Mouse (Mus musculus): ENCODE data around the gene D930007J09Rik. TPM values are rescaled to one million over a fixed set of nuclear protein-coding genes. Genes with fewer than 3 reads are reported as not detected.
A peak's percentile ranks its signal among the peaks of the same experiment; 100 is the strongest.

D930007J09Rik gene
- polyA plus RNA-seq, 1 experiment: not detected

- 86% methylated on average over 6 of the region's 6 CpGs for WGBS
- TF ChIP-seq CTCF (IDR thresholded peaks at IDR 0.05; ENCODE audit: insufficient read depth, low read length) (no peak), POLR2A (IDR thresholded peaks at IDR 0.05; ENCODE audit: borderline replicate concordance, extremely low read depth, low read depth, low read length) (no peak)
- Histone ChIP-seq H3K4me3 (replicated peaks; ENCODE audit: extremely low read depth, low read depth, low read length) (no peak overlapping the region), H3K4me1 (ENCODE audit: control insufficient read depth, insufficient read depth, low read length) (no peaks in the 10 kb centered on the region)
- no peak for DNase-seq
Observed at GRCm38 (mm10) chr13:32823126-32823525, 20.5 kb upstream of the D930007J09Rik start.

DNA sequence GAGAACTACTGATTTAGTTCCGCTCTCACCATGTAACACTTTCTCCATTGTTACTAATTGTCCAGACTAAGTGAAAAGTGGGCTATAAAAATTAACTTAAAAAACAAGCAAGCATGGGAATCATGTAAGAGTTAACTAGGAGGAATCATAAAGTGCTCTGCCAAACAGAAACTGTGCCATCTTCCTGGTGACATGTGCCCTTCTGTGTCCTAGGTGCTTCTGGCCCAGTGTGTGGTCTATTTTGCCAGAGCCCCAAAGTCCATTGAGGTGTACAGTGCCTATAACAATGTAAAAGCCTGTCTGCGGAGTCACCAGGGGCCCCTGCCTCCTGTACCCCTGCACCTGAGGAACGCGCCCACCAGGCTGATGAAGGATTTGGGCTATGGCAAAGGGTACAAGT, 19.0 kb upstream of the D930007J09Rik start:
- over 99% methylated on average over 4 of the region's 4 CpGs for WGBS
- no peak overlapping the region for H3K4me3 ChIP-seq (replicated peaks; ENCODE audit: extremely low read depth, low read depth, low read length)
- no peaks in the 10 kb centered on the region for H3K4me1 ChIP-seq (ENCODE audit: control insufficient read depth, insufficient read depth, low read length)
- DNase-seq: no peak
- TF ChIP-seq POLR2A (IDR thresholded peaks at IDR 0.05; ENCODE audit: borderline replicate concordance, extremely low read depth, low read depth, low read length): no peak
- no peak for TF ChIP-seq CTCF (IDR thresholded peaks at IDR 0.05; ENCODE audit: insufficient read depth, low read length)

- TF ChIP-seq CTCF (IDR thresholded peaks at IDR 0.05; ENCODE audit: insufficient read depth, low read length) (no peak), POLR2A (IDR thresholded peaks at IDR 0.05; ENCODE audit: borderline replicate concordance, extremely low read depth, low read depth, low read length) (no peak)
- no peak overlapping the region for H3K4me3 ChIP-seq (replicated peaks; ENCODE audit: extremely low read depth, low read depth, low read length)
- H3K4me1 ChIP-seq (ENCODE audit: control insufficient read depth, insufficient read depth, low read length): no peaks in the 10 kb centered on the region
- 92% methylated on average over 5 of the region's 5 CpGs for WGBS
- DNase-seq: no peak
Observed at GRCm38 (mm10) chr13:32819926-32820325, 17.3 kb upstream of the D930007J09Rik start.

GRCm38 (mm10) chr13:32819241-32819640, 16.6 kb upstream of the D930007J09Rik start:
- WGBS: 96% methylated on average over 3 of the region's 3 CpGs
- TF ChIP-seq CTCF (IDR thresholded peaks at IDR 0.05; ENCODE audit: insufficient read depth, low read length): no peak
- TF ChIP-seq POLR2A (IDR thresholded peaks at IDR 0.05; ENCODE audit: borderline replicate concordance, extremely low read depth, low read depth, low read length): no peak
- no peak overlapping the region for H3K4me3 ChIP-seq (replicated peaks; ENCODE audit: extremely low read depth, low read depth, low read length)
- H3K4me1 ChIP-seq (ENCODE audit: control insufficient read depth, insufficient read depth, low read length): no peaks in the 10 kb centered on the region
- no peak for DNase-seq

GRCm38 (mm10) chr13:32807624-32808023, 5.0 kb upstream of the D930007J09Rik start:
- no peaks in the 10 kb centered on the region; the same call in 1 of the 2 replicates for H3K4me1 ChIP-seq (ENCODE audit: control insufficient read depth, insufficient read depth, low read length)
- 82% methylated on average over 3 of the region's 3 CpGs for WGBS

DNA sequence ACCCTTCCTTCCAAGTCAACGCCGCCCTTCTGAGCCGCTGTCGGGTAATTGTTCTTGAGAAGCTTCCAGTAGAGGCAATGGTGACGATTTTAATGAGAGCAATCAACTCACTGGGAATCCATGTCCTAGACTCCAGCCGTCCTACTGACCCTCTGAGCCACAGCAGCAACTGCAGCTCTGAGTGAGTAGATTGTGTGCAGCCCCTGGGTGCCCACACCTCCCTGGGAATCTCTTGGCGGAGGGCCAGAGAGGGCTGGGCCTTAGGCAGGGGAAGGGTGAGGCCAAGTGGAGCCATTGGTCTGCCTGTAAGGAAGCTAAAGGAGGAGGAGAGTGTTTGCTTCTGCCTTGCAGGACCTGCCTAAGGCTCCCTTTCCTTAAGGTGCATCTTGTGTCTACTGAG, 4.2 kb upstream of the D930007J09Rik start:
- TF ChIP-seq POLR2A (IDR thresholded peaks at IDR 0.05; ENCODE audit: borderline replicate concordance, extremely low read depth, low read depth, low read length) (no peak), CTCF (IDR thresholded peaks at IDR 0.05; ENCODE audit: insufficient read depth, low read length) (no peak)
- no peak for DNase-seq
- WGBS: 85% methylated on average over 7 of the region's 7 CpGs
- Histone ChIP-seq H3K4me1 (ENCODE audit: control insufficient read depth, insufficient read depth, low read length) (no peaks in the 10 kb centered on the region; the same call in 1 of the 2 replicates), H3K4me3 (replicated peaks; ENCODE audit: extremely low read depth, low read depth, low read length) (no peak overlapping the region)

More at GRCm38 (mm10) chr13:32807624-32808023, 5.0 kb upstream of the D930007J09Rik start:
- DNase-seq: no peak
- no peak overlapping the region for H3K4me3 ChIP-seq (replicated peaks; ENCODE audit: extremely low read depth, low read depth, low read length)
- no peak for TF ChIP-seq CTCF (IDR thresholded peaks at IDR 0.05; ENCODE audit: insufficient read depth, low read length)
- no peak for TF ChIP-seq POLR2A (IDR thresholded peaks at IDR 0.05; ENCODE audit: borderline replicate concordance, extremely low read depth, low read depth, low read length)

DNA sequence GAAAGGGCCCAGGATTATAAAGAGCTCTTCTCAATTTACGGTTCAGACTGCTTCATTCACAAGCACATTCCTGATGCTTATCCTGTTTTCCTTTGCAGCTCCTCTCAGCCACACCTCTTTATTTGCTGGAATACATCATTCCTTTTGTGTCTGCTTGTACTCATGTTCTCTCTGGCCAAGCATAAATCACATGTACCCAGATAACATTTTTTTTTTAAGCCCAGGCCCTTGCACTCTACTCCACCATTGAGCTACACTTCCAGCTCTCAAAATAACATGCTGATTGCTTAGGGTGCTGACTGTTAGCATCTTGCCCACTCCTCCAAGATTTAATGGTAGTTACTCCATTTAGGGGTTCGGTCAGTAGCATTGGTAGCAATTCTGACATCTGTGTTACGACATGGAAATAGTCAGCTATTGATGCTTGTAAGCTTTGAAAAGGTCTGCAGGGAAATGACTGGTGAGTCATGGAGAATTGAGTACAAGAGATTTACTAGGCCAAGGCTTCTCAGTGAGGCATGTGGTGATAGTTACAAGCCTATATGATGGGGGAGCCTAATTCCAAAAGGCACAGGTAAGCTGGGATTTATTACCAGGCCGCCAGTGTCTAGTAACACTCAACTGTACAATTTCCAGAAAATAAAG, 1.2 kb upstream of the D930007J09Rik start:
- no peak overlapping the region for H3K4me3 ChIP-seq (replicated peaks; ENCODE audit: extremely low read depth, low read depth, low read length)
- 74% methylated on average over 4 of the region's 4 CpGs for WGBS
- DNase-seq: no peak
- no peak for TF ChIP-seq CTCF (IDR thresholded peaks at IDR 0.05; ENCODE audit: insufficient read depth, low read length)
- no peak for TF ChIP-seq POLR2A (IDR thresholded peaks at IDR 0.05; ENCODE audit: borderline replicate concordance, extremely low read depth, low read depth, low read length)
- H3K4me1 ChIP-seq (ENCODE audit: control insufficient read depth, insufficient read depth, low read length): no peaks in the 10 kb centered on the region; the same call in 1 of the 2 replicates

GRCm38 (mm10) chr13:32801693-32802221, 892 bp downstream of the D930007J09Rik start, which contains the start of gene Wrnip1:
Gene Wrnip1, plus strand, starts transcription at chr13:32802038.
- H3K4me3 ChIP-seq (replicated peaks; ENCODE audit: extremely low read depth, low read depth, low read length): peak within 1 kb of the TSS; percentile 74
- H3K4me1 ChIP-seq (ENCODE audit: control insufficient read depth, insufficient read depth, low read length): no peaks in the 10 kb centered on the region; the same call in 1 of the 2 replicates
- DNase-seq: peak; percentile 88
- TF ChIP-seq CTCF (IDR thresholded peaks at IDR 0.05; ENCODE audit: insufficient read depth, low read length) (no peak), POLR2A (IDR thresholded peaks at IDR 0.05; ENCODE audit: borderline replicate concordance, extremely low read depth, low read depth, low read length) (peak; percentile 57; the same call in 1 of the 2 replicates)
- WGBS: under 1% methylated on average over 51 of the region's 51 CpGs

DNA sequence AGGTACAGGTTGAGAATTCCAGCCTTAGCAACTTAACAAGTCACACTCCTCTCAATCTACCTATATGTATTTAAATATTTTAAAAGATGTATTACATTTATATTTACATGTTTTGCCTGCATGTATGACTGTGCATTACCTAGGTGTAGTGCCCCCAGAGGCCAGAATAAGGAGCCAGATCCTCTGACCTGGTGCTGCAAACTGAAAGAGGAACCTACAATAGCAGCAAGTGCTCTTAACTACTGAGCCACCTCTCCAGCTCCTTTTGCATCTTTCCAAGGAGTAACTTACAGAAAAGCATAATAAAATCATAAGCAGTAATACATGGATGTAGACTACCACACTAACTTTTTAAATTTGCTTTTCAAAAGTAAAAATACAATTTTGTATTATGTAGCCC, 1.8 kb downstream of the D930007J09Rik start:
- no peak for DNase-seq
- TF ChIP-seq CTCF (IDR thresholded peaks at IDR 0.05; ENCODE audit: insufficient read depth, low read length): no peak
- no peak for TF ChIP-seq POLR2A (IDR thresholded peaks at IDR 0.05; ENCODE audit: borderline replicate concordance, extremely low read depth, low read depth, low read length)
- H3K4me1 ChIP-seq (ENCODE audit: control insufficient read depth, insufficient read depth, low read length): no peaks in the 10 kb centered on the region; the same call in 1 of the 2 replicates
- H3K4me3 ChIP-seq (replicated peaks; ENCODE audit: extremely low read depth, low read depth, low read length): no peak overlapping the region

- no peaks in the 10 kb centered on the region; the same call in 1 of the 2 replicates for H3K4me1 ChIP-seq (ENCODE audit: control insufficient read depth, insufficient read depth, low read length)
- DNase-seq: no peak
- WGBS: 64% methylated on average over 2 of the region's 2 CpGs
- TF ChIP-seq CTCF (IDR thresholded peaks at IDR 0.05; ENCODE audit: insufficient read depth, low read length) (no peak), POLR2A (IDR thresholded peaks at IDR 0.05; ENCODE audit: borderline replicate concordance, extremely low read depth, low read depth, low read length) (no peak)
- no peak overlapping the region for H3K4me3 ChIP-seq (replicated peaks; ENCODE audit: extremely low read depth, low read depth, low read length)
Observed at GRCm38 (mm10) chr13:32799131-32799530, 3.5 kb downstream of the D930007J09Rik start.

All from lung, adult 2 months (tissue).